8 mouse cellular contexts compared by ENCODE assay signal in the genomic region with DNA sequence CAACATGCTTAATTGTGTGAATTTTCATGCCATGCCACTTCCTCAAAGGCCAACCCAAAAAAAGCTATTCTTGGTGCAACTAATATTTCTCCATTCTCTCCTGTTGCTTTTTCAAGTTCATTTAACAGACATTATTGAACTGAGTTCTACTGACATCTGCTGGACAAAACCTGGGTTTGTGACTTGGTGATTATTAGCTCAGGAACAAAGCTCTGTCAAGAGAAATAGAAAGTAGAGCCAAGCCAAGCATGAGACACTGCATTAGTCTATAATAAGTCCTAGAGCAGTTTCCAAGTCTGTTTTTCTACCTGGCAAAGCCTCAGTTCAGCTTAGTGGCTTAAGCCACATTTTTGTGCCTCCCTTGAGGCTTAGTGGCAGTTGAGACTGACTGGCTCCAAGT. TPM values are rescaled to one million over a fixed set of nuclear protein-coding genes. Genes with fewer than 3 reads are reported as not detected.
DNase-seq lines count a peak whose midpoint lies in the region; ATAC-seq and TF ChIP-seq lines count a peak whose summit lies in the region.

No protein-coding gene starts in this region.

- peaks cover 2% of the 10 kb centered on the region; the same call in 1 of the 2 replicates for H3K4me1 ChIP-seq in heart, adult 2 months (ENCODE audit: control insufficient read depth, insufficient read depth, low read length)
- peaks cover 7% of the 10 kb centered on the region for H3K4me1 ChIP-seq in heart, embryonic 12.5 days (replicated peaks)
- H3K4me1 ChIP-seq in neural tube, embryonic 14.5 days (ENCODE audit: control insufficient read depth, insufficient read depth, low read length), result 0 out of 2 replicates have a peak, but pooled peaks cover 3% of the 10 kb centered on the region
- peaks cover 6% of the 10 kb centered on the region for H3K4me1 ChIP-seq in neural tube, embryonic 15.5 days
- H3K4me1 ChIP-seq in forebrain, embryonic 10.5 days, result peaks cover 3% of the 10 kb centered on the region; the same call in 1 of the 2 replicates

- H3K4me3 ChIP-seq in heart, adult 2 months, result no peak overlapping the region
- no peak overlapping the region for H3K4me3 ChIP-seq in heart, embryonic 12.5 days
- no peak overlapping the region for H3K4me3 ChIP-seq in neural tube, embryonic 14.5 days (ENCODE audit: low read depth, low read length)
- no peak overlapping the region for H3K4me3 ChIP-seq in neural tube, embryonic 15.5 days (replicated peaks)
- H3K4me3 ChIP-seq in forebrain, embryonic 10.5 days, result no peak overlapping the region

- no peak for TF ChIP-seq POLR2A in heart, adult 2 months (IDR thresholded peaks at IDR 0.05; ENCODE audit: insufficient read depth, low read depth, low read length)

- H3K9me3 ChIP-seq in heart, embryonic 12.5 days (replicated peaks), result no peaks in the 10 kb centered on the region
- no peaks in the 10 kb centered on the region for H3K9me3 ChIP-seq in neural tube, embryonic 14.5 days (ENCODE audit: control insufficient read depth, low read length)
- no peaks in the 10 kb centered on the region for H3K9me3 ChIP-seq in neural tube, embryonic 15.5 days (replicated peaks)
- no peaks in the 10 kb centered on the region for H3K9me3 ChIP-seq in forebrain, embryonic 10.5 days

- peak; percentile 73 for TF ChIP-seq CTCF in heart, adult 2 months (IDR thresholded peaks at IDR 0.05)

- no peak for DNase-seq in heart, adult 2 months
- DNase-seq in forelimb bud, embryonic 11.5 days (ENCODE audit: low read depth, low spot score), result peak; percentile 14
- no peak for DNase-seq in forebrain, embryonic 10.5 days (ENCODE audit: extremely low spot score, low spot score)
- DNase-seq in urinary bladder, postnatal 4 days (ENCODE audit: low spot score in 2 of 2), result no peak

- H3K36me3 ChIP-seq in heart, adult 2 months (ENCODE audit: control insufficient read depth, insufficient read depth, low read length), result no peaks in the 10 kb centered on the region
- no peaks in the 10 kb centered on the region for H3K36me3 ChIP-seq in heart, embryonic 12.5 days
- no peaks in the 10 kb centered on the region for H3K36me3 ChIP-seq in neural tube, embryonic 14.5 days (ENCODE audit: control insufficient read depth, insufficient read depth, low read length)
- 0 out of 2 replicates have a peak, but pooled peaks cover 3% of the 10 kb centered on the region for H3K36me3 ChIP-seq in neural tube, embryonic 15.5 days
- H3K36me3 ChIP-seq in forebrain, embryonic 10.5 days (replicated peaks), result no peaks in the 10 kb centered on the region

- no peak overlapping the region for H3K4me2 ChIP-seq in heart, embryonic 12.5 days
- H3K4me2 ChIP-seq in neural tube, embryonic 14.5 days (ENCODE audit: low read depth, low read length), result no peak overlapping the region
- no peak overlapping the region for H3K4me2 ChIP-seq in neural tube, embryonic 15.5 days

- intact Hi-C loops in heart, adult 2 months (cut with DNase I), result loop anchor here (1.0 to 5.0 kb wide), 2 partner anchors 55 to 96 kb away; no protein-coding TSS in a partner anchor

- TF ChIP-seq EP300 in heart, adult 2 months (IDR thresholded peaks at IDR 0.05; ENCODE audit: insufficient read depth, low read depth, low read length), result no peak

- no peak overlapping the region for H3K9ac ChIP-seq in heart, adult 2 months (ENCODE audit: low read depth, low read length)
- H3K9ac ChIP-seq in heart, embryonic 12.5 days, result no peak overlapping the region
- no peak overlapping the region for H3K9ac ChIP-seq in neural tube, embryonic 14.5 days (replicated peaks; ENCODE audit: low read depth, low read length)
- H3K9ac ChIP-seq in neural tube, embryonic 15.5 days (replicated peaks), result no peak overlapping the region

- no peak for ATAC-seq in heart, embryonic 12.5 days (ENCODE audit: insufficient number of reproducible peaks, low FRiP score)
- peak; percentile 44; the same call in 1 of the 2 replicates for ATAC-seq in neural tube, embryonic 14.5 days (ENCODE audit: low read depth)
- ATAC-seq in neural tube, embryonic 15.5 days (ENCODE audit: low FRiP score), result no peak; the same call in 1 of the 2 replicates
- ATAC-seq in neutrophil, adult 5-6 weeks (ENCODE audit: extremely low read depth, insufficient number of reproducible peaks, low FRiP score, poor library complexity, severe bottlenecking), result 0 out of 2 replicates have a peak, but pooled peaks have one; percentile 36

- H3K27ac ChIP-seq in heart, adult 2 months, result no peak overlapping the region
- no peak overlapping the region for H3K27ac ChIP-seq in heart, embryonic 12.5 days (ENCODE audit: poor library complexity, severe bottlenecking)
- H3K27ac ChIP-seq in neural tube, embryonic 14.5 days (ENCODE audit: low read depth, low read length), result no peak overlapping the region
- no peak overlapping the region for H3K27ac ChIP-seq in neural tube, embryonic 15.5 days (replicated peaks)
- no peak overlapping the region for H3K27ac ChIP-seq in forebrain, embryonic 10.5 days

- no peaks in the 10 kb centered on the region for H3K27me3 ChIP-seq in heart, adult 2 months (ENCODE audit: control insufficient read depth, insufficient read depth, low read length)
- H3K27me3 ChIP-seq in heart, embryonic 12.5 days (replicated peaks), result no peaks in the 10 kb centered on the region
- no peaks in the 10 kb centered on the region for H3K27me3 ChIP-seq in neural tube, embryonic 14.5 days (ENCODE audit: control insufficient read depth, insufficient read depth, low read length)
- H3K27me3 ChIP-seq in neural tube, embryonic 15.5 days (replicated peaks), result no peaks in the 10 kb centered on the region
- H3K27me3 ChIP-seq in forebrain, embryonic 10.5 days (ENCODE audit: poor library complexity, severe bottlenecking), result no peaks in the 10 kb centered on the region

- H3K79me2 ChIP-seq in heart, adult 2 months (replicated peaks; ENCODE audit: control insufficient read depth, insufficient read depth, low read length), result no peaks in the 10 kb centered on the region

RNA-seq across cellular contexts. Expression of gene Lancl1, which starts 45.9 kb away (rescaled TPM):
- total RNA-seq in heart, adult 2 months (2021), result 10 to 100 TPM; 33.8 to 34.9 TPM
- polyA plus RNA-seq in heart, adult 2 months (2012; rRNA removed), result 52.0 and 53.6 TPM in 2 replicates
- 61.6 and 63.3 TPM in 2 replicates for polyA plus RNA-seq in heart, embryonic 12.5 days (2016; fragmentation: Nextera tagmentation; extraction: Ambion mirVana)
- 194 and 225 TPM in 2 replicates for polyA plus RNA-seq in neural tube, embryonic 14.5 days (2014; fragmentation: Nextera tagmentation; extraction: Ambion mirVana)
- 193 and 200 TPM in 2 replicates for polyA plus RNA-seq in neural tube, embryonic 15.5 days (2015; fragmentation: Nextera tagmentation; extraction: Ambion mirVana)
- total RNA-seq in neutrophil, adult 5-6 weeks (2017), result 17.7 and 21.5 TPM in 2 replicates
- 66.0 and 67.0 TPM in 2 replicates for polyA plus RNA-seq in forebrain, embryonic 10.5 days (2016; fragmentation: Nextera tagmentation; extraction: Ambion mirVana)

RNA-seq across cellular contexts. Expression of gene Myl1, which starts 47.6 kb away (rescaled TPM):
- total RNA-seq in heart, adult 2 months (2021), result 10 to 100 TPM; 22.5 to 30.4 TPM
- polyA plus RNA-seq in heart, adult 2 months (2012; rRNA removed), result 62.8 and 111 TPM in 2 replicates
- 492 and 517 TPM in 2 replicates for polyA plus RNA-seq in heart, embryonic 12.5 days (2016; fragmentation: Nextera tagmentation; extraction: Ambion mirVana)
- polyA plus RNA-seq in neural tube, embryonic 14.5 days (2014; fragmentation: Nextera tagmentation; extraction: Ambion mirVana), result 3.6 and 7.3 TPM in 2 replicates
- 44.4 and 65.8 TPM in 2 replicates for polyA plus RNA-seq in neural tube, embryonic 15.5 days (2015; fragmentation: Nextera tagmentation; extraction: Ambion mirVana)
- total RNA-seq in neutrophil, adult 5-6 weeks (2017), result not detected in 2 replicates
- 0.14 and 0.43 TPM in 2 replicates for polyA plus RNA-seq in forebrain, embryonic 10.5 days (2016; fragmentation: Nextera tagmentation; extraction: Ambion mirVana)

Comparison
In these comparisons a context has a peak if more than half of its experiments do, and no peak if none do; other contexts are left out.
1. ATAC-seq: peak in neural tube, embryonic 14.5 days (single experiment) and neutrophil, adult 5-6 weeks (single experiment); none in heart, embryonic 12.5 days (single experiment) and neural tube, embryonic 15.5 days (single experiment).